In the genomic region with DNA sequence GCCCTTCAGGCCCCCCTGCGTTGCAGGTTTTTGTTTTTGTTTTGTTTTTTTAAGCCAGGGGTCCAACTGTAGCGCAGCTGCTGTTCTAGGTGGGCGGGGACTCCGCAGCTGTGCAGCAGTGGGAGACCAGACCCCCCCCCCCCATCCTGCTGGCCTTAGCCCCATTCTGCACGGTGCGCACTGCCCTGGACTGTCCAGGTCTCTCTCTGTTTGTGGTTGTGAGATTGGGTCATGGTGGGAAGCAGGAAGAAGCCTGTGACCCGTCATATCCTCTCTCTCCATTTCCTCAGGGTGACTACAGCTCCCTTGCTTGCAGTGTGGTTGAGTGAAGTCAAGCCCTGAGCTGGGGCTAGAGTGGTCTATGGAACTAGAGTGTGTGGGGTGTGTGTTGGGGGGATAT, we compare ENCODE assay signal across 12 mouse cellular contexts.
DNase-seq lines count a peak whose midpoint lies in the region; ATAC-seq and TF ChIP-seq lines count a peak whose summit lies in the region.
"Had no signal": no experiment of that assay in that cellular context is flagged by ENCODE, and none has a peak within 500 bp of the region (broad histone marks: within the 10 kb centered on the region; RNA-seq: fewer than 3 reads in every experiment).

No protein-coding gene starts in this region.

- no peak overlapping the region for H3K4me2 ChIP-seq in heart, embryonic 14.5 days (ENCODE audit: low read length)
- H3K4me2 ChIP-seq in intestine, postnatal 0 days (replicated peaks; ENCODE audit: low read depth) = no peak overlapping the region
- H3K4me2 ChIP-seq: embryonic facial prominence, embryonic 13.5 days had no signal

- H3K9ac ChIP-seq in heart, embryonic 14.5 days (ENCODE audit: low read length) = no peak overlapping the region
- H3K9ac ChIP-seq in intestine, postnatal 0 days (ENCODE audit: low read depth, low read length) = no peak overlapping the region
- H3K9ac ChIP-seq: embryonic facial prominence, embryonic 13.5 days had no signal

- no peak overlapping the region for H3K4me3 ChIP-seq in heart, embryonic 14.5 days (ENCODE audit: control insufficient read depth in 1 of 2, insufficient read depth in 1 of 2, low read depth in 1 of 2, low read length in 2 of 2)
- no peak overlapping the region for H3K4me3 ChIP-seq in intestine, postnatal 0 days (ENCODE audit: low read depth, low read length)
- H3K4me3 ChIP-seq: embryonic facial prominence, embryonic 13.5 days had no signal

- no peaks in the 10 kb centered on the region for H3K36me3 ChIP-seq in heart, embryonic 14.5 days (ENCODE audit: control insufficient read depth, insufficient read depth, low read length)
- H3K36me3 ChIP-seq in intestine, postnatal 0 days (ENCODE audit: control insufficient read depth, insufficient read depth) = no peaks in the 10 kb centered on the region
- H3K36me3 ChIP-seq: embryonic facial prominence, embryonic 13.5 days had no signal

- 64% methylated on average over 7 of the region's 7 CpGs for WGBS in heart, embryonic 14.5 days
- 77% methylated on average over 7 of the region's 7 CpGs for WGBS in intestine, postnatal 0 days

- ATAC-seq in heart, embryonic 14.5 days (ENCODE audit: insufficient number of reproducible peaks, insufficient read depth, low FRiP score, low read depth) = peak; percentile 61
- ATAC-seq in megakaryocyte, adult 5-6 weeks (ENCODE audit: poor library complexity, severe bottlenecking) = peak; percentile 67
- no peak for ATAC-seq in intestine, postnatal 0 days
- ATAC-seq: CD4-positive, CD25-positive, alpha-beta regulatory T cell, adult 4 months had no signal

- no peaks in the 10 kb centered on the region for H3K9me3 ChIP-seq in heart, embryonic 14.5 days (ENCODE audit: control insufficient read depth, low read length)
- H3K9me3 ChIP-seq in intestine, postnatal 0 days (ENCODE audit: control insufficient read depth) = no peaks in the 10 kb centered on the region
- H3K9me3 ChIP-seq: embryonic facial prominence, embryonic 13.5 days had no signal

- no peaks in the 10 kb centered on the region for H3K27me3 ChIP-seq in heart, embryonic 14.5 days (ENCODE audit: control insufficient read depth, insufficient read depth, low read length)
- no peaks in the 10 kb centered on the region for H3K27me3 ChIP-seq in intestine, postnatal 0 days (replicated peaks; ENCODE audit: control insufficient read depth, insufficient read depth, low read length)
- H3K27me3 ChIP-seq: embryonic facial prominence, embryonic 13.5 days had no signal

- 0 out of 4 replicates have a peak overlapping the region, but pooled peaks of 1 of the 2 experiments have one; percentile 28 for H3K27ac ChIP-seq in heart, embryonic 14.5 days (replicated peaks in 1 of 2; ENCODE audit: control insufficient read depth in 1 of 2, insufficient read depth in 1 of 2, low read depth in 2 of 2, low read length in 2 of 2)
- H3K27ac ChIP-seq in intestine, postnatal 0 days (ENCODE audit: low read depth, low read length) = no peak overlapping the region
- H3K27ac ChIP-seq: embryonic facial prominence, embryonic 13.5 days had no signal

- intact Hi-C loops in heart, postnatal 10 days (cut with DNase I) = no loop called here

- DNase-seq in heart, postnatal 10 days = no peak
- DNase-seq in thymus, postnatal 0 days (ENCODE audit: low spot score) = peak; percentile 17
- DNase-seq in thymus, postnatal 25 days = no peak
- no peak for DNase-seq in adrenal gland, postnatal 14 days
- no peak for DNase-seq in urinary bladder, adult 2 months (ENCODE audit: low spot score)
- DNase-seq: gastrocnemius, postnatal 10 days; kidney, adult 18-20 months had no signal

- H3K4me1 ChIP-seq in heart, embryonic 14.5 days (ENCODE audit: control insufficient read depth in 2 of 2, insufficient read depth in 2 of 2, low read length in 2 of 2) = peaks cover 33 to 44% of the 10 kb centered on the region in 2 experiments
- H3K4me1 ChIP-seq in intestine, postnatal 0 days (replicated peaks; ENCODE audit: control insufficient read depth, insufficient read depth, low read length) = peaks cover 10% of the 10 kb centered on the region; the same call in 1 of the 2 replicates

- no peak for TF ChIP-seq CTCF in intestine, postnatal 0 days (IDR thresholded peaks at IDR 0.05; ENCODE audit: low read depth)
